Mouse (Mus musculus) heart, adult 8-10 months (tissue): Measurements from ENCODE around the gene Crtc3. TPM values are rescaled to one million over a fixed set of nuclear protein-coding genes. Genes with fewer than 3 reads are reported as not detected.

ENCODE experiments used
- DNase-seq: peaks from one replicate; pipeline ENCODE4 v3.0.0; 2022; ENCODE audit warnings: low spot score
- total RNA-seq, 4 experiments: library from RNA; stranded (reverse); gene quantifications; 2 replicates each; pipeline ENCODE4 v1.2.4; 2022

Crtc3 gene
- total RNA-seq, 4 experiments from 2014 or later, result 10.7 to 12.1 (median 11.7) TPM

GRCm38 (mm10) chr7:80604908-80605556 is 83.6 kb downstream of the Crtc3 start:
- no peak for DNase-seq

GRCm38 (mm10) chr7:80602574-80602973 is 86.1 kb downstream of the Crtc3 start:
- DNase-seq, result no peak

GRCm38 (mm10) chr7:80598436-80598985 is 90.2 kb downstream of the Crtc3 start:
- DNase-seq, result no peak

- DNase-seq, result no peak
Measured at GRCm38 (mm10) chr7:80597900-80598299, 90.8 kb downstream of the Crtc3 start.

- peak; percentile 16 for DNase-seq
Measured at GRCm38 (mm10) chr7:80589054-80589746, 99.5 kb downstream of the Crtc3 start.

- peak; percentile 31 for DNase-seq
Measured at GRCm38 (mm10) chr7:80587684-80588083, 101.0 kb downstream of the Crtc3 start.

GRCm38 (mm10) chr7:80586681-80587660 is 101.7 kb downstream of the Crtc3 start:
- peak; percentile 46 for DNase-seq

GRCm38 (mm10) chr7:80586161-80586560 is 102.5 kb downstream of the Crtc3 start:
- DNase-seq, result no peak

GRCm38 (mm10) chr7:80585380-80585779 is 103.3 kb downstream of the Crtc3 start:
- no peak for DNase-seq

- DNase-seq, result peak; percentile 62
Measured at GRCm38 (mm10) chr7:80583981-80584380, 104.7 kb downstream of the Crtc3 start.

- peak; percentile 67 for DNase-seq
Measured at GRCm38 (mm10) chr7:80582821-80583451, 105.7 kb downstream of the Crtc3 start.

GRCm38 (mm10) chr7:80580368-80580767 is 108.3 kb downstream of the Crtc3 start:
- DNase-seq, result no peak

- DNase-seq, result no peak
Measured at GRCm38 (mm10) chr7:80577417-80577980, 111.2 kb downstream of the Crtc3 start.

GRCm38 (mm10) chr7:80576626-80577025 is 112.1 kb downstream of the Crtc3 start:
- DNase-seq, result no peak

- DNase-seq, result no peak
Measured at GRCm38 (mm10) chr7:80575750-80576149, 112.9 kb downstream of the Crtc3 start.

GRCm38 (mm10) chr7:80573076-80573475 is 115.6 kb downstream of the Crtc3 start:
- no peak for DNase-seq

- no peak for DNase-seq
Measured at GRCm38 (mm10) chr7:80567982-80568381, 120.7 kb downstream of the Crtc3 start.

GRCm38 (mm10) chr7:80561931-80562330 is 126.7 kb downstream of the Crtc3 start:
- no peak for DNase-seq

- no peak for DNase-seq
Measured at GRCm38 (mm10) chr7:80561271-80561670, 127.4 kb downstream of the Crtc3 start.

GRCm38 (mm10) chr7:80558572-80558971 is 130.1 kb downstream of the Crtc3 start:
- no peak for DNase-seq

GRCm38 (mm10) chr7:80558101-80558500 is 130.6 kb downstream of the Crtc3 start:
- no peak for DNase-seq
